Mouse (Mus musculus): ENCODE data around the gene Slc25a26.

GRCm38 (mm10) chr6:94651541-94651940, 151.4 kb downstream of the Slc25a26 start:
- TF ChIP-seq POLR2A (IDR thresholded peaks at IDR 0.05; ENCODE audit: borderline replicate concordance, extremely low read depth, insufficient read depth, insufficient read length, poor library complexity, severe bottlenecking) (no peak), CTCF (IDR thresholded peaks at IDR 0.05; ENCODE audit: borderline replicate concordance, extremely low read depth, insufficient read depth, insufficient read length) (no peak)
